Mouse (Mus musculus) MEL-GATA-1-ER (cell line): ENCODE data around the gene Myo10.

Experiments
- DNase-seq: peaks from one replicate; pipeline ENCODE4 v3.0.0-alpha.2; 2012; ENCODE audit warnings: low read depth; ENCODE audit errors: extremely low read depth

Gene Myo10

DNA sequence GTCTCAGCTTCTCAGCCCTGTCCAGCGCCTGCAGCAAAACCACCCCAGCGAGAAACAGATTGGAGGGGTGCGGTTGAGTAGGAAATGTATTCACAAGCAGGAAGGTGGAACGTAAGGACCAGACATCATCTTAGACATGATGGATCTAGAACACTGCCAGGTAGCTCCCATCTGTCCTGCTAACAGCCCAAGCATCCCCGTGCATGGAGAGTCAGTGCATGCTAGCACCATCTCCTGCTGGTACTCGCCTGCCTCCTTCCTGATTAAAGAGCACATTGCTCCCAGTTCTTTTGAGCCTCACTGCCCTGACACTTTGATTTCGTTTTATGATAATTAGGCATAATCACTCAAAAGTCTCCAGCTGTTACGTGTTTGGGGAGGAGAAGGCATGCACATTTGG, 96.9 kb downstream of the Myo10 start:
- DNase-seq = no peak

DNA sequence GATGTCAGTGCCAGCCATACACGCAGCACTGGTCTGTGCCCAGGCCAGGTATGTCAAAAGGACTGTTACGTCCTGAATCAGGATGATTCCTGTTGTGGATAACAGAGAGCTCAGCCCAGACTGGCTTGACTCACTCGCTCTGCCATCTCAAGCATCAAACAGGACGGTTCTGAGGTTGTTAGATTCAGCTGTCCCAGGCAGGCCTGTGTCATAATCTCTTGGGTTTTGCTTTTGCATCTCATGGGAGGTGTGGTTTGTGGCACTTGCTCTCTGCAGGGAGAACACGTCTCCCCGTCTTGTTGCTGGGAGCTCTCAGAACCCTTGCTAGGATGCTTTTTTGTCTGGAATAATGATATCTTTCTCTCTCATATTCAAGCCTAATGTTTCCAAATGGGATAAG, 97.9 kb downstream of the Myo10 start:
- DNase-seq = no peak

DNA sequence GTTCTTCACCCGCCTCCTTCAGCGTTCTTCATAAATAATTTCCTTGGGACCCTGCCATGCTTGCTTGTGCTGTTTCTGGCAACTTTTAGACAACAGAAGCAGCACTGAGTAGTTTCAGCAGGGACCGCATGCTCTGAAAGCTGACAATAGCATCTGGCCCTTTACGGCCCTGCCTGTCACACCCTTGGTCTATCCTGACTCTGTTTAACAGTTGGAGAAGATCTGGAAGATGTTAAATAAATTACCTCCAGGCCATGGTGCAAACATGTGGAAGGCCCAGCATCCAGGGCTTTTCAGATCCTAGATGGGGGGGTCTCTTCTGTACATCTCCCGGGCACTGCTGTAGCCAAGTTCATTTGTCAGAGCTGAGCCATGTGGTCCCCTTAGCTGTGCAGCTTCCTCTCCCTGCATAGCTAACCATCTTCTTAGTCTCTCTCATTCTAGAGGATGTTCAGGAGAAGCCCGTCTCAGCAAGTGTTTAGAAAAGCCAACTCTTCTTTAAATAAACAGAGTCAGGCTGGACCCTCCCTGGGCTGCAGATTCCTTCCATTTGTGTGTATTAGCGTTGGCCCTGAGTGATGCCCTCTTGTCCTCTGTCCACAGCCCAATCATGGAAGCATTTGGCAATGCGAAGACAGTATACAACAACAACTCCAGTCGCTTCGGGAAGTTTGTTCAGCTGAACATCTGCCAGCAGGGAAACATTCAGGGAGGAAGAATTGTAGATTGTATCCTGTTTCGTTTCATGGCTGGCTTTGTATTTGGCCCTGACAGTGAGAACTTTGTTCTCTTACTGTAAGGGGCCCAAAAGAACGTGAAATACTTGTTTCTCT, 101.2 kb downstream of the Myo10 start:
- DNase-seq = no peak

DNA sequence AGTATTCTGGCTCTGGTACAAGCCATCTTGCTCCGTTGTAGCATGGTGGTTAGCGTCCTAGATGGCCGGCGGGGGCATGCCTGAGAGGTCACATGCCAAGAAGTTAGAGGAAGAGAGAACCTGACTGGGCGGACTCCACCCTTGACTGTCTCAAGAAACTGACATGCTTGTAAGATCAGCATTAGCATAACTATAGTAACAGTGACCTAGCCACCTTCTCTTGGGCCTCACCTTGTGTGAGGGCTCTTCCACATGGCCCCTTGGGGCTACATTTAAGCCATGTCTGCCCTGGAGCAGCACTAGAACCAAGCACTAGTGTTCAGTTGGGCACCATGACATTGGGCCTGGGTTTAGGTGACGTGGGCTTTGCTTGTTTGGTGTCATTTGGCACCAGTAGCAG, 102.2 kb downstream of the Myo10 start:
- no peak for DNase-seq

DNA sequence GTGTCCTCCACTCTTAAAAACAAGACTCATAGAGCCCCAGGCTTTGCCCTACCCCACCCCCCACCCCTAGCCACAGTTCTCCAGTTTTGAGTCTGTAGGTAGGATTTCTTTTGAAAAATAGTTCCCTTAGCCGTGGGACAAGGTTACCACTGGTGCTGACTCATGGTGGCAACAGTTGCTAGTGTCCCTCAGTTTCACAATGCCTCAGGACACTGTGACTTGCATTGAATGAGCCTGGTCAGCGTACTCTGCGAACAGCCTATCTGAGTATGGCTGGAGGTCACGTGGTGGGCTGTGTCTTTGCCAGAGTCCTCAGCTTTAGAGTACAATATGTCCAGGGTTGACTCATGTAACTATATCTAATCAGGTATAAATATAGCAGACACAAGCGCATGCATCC, 104.5 kb downstream of the Myo10 start:
- DNase-seq = no peak

DNA sequence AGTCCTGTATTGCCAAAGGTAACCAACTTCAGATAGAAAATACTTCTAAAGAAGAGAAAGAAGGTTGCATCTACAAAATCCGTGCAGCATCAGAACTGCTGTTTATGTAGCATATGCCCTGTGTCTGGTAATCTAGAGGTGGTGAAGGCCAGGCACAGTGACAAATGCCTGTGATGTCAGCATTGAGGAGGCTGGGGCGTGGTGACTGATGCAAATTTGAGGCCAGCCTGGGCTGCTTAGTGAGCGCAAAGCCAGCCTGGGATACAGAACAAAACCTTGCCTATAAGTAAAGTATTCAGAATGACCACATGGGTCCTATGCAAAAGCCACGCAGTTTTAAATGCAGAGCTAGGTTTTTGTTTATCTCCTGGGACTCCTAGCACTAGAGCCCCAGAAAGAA, 106.2 kb downstream of the Myo10 start:
- no peak for DNase-seq

DNA sequence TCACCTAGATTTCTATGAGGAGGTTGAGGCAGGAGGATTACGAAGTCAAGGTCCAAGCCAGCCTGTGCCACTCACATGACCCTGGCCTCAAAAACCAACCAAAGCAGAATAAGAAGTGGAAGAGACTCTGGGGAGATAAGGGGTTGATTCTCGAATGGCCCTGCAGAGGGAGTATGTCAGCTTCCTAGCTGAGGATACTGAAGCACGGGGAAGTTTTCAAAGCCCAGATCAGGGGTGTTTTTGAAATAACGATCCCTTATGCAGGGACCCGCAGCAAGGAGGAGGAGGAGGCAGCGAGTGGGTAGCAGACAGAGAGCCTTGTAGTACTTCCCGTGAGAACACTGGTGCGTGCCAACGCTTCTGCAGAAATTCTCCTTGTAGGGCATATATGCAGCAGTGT, 108.7 kb downstream of the Myo10 start:
- no peak for DNase-seq

DNA sequence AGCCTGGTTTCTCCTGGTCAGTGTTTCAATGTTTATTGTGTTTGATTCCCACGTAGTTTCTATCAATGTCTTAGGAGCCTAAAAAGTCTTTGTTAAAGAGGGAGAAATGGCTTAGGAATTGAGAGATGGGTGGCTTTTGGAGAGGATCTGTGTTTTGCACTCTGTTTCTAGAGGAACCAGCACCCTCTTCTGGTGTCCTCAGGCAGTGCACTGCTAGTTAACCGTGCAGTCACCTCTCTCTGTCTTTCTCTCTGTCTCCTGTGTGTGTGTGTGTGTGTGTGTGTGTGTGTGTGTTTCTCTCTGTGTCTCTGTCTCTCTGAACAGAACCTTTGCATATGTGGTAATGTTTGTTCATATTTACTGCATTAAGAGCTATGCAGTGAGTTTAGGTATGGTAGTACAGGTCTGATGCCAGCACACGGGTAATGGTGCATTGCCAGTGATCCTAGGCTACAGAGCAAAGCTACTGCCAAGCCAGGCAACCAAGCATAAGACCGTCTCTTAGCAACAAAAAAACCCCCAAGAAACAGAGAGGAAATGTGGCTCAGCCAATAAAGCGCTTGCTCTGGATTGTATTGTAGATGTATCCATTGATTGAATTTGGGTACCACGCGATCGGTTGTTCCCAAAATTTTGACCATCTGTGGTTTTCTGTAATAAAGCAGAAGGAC, 110.6 kb downstream of the Myo10 start:
- DNase-seq = no peak

DNA sequence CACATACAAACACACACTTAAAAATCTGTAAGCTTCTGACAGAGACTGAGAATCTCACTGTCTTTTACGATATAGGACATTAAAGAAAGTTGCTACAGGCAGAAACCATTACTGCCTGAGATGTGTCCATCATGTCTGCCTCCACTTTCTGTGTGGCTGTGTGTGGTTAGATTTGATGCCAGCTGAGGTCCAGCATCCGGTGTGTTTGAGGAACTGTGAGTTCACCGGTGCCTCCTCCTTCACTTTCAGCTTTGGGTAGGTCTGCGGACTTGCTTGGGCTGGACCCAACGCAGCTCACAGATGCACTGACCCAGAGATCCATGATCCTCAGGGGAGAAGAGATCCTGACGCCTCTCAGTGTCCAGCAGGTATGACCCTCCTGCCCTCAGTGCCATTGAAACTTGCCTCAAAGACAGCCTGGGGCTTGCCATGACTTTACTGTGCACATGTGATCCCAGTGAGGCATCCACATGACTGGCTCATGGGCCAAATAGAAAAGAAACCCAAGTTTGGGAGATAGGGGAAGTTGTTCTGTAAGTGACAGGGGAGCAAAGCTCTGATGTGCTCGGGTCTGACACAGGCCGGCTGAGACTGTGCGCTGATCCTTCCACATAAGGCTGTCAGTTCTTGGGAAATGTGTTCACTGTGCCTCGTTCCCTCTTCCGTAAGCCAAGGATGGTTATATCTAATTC, 111.6 kb downstream of the Myo10 start:
- DNase-seq = no peak

DNA sequence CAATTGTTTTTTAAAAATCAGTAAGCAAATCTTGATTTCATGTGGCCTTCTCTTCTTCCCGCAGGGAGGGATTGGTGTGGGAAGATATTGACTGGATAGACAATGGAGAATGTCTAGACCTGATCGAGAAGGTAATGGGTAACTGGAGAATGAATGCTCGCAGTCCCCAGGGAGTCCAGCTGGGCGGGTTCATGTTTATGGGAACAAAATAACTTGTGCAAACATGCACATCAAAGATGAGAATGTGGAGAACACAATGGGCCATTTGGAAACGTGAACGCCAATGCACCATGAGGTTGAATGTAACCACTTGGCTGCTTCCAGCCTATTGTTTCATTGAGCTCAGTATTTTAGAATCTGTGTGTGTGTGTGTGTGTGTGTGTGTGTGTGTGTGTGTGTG, 114.2 kb downstream of the Myo10 start:
- DNase-seq = no peak

DNA sequence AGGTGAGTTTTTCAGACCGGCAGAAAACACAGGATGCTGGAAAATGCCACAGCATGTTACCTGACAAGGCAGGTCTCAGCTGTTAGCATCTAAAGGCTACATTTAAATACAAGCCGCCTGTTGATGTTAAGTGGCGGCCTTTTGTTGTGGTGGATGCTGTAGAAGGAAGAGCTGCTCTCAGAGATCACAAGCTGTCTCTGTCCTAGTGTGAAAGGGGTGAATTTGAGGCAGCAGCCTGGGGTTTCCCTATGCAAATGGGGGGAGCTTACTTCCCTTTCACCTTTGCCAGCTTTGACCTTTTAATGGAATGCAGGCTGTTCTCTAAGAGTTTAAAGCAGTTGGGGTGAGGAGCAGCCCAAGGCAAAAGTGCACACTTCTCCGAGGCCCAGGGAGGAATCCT, 117.9 kb downstream of the Myo10 start:
- no peak for DNase-seq

DNA sequence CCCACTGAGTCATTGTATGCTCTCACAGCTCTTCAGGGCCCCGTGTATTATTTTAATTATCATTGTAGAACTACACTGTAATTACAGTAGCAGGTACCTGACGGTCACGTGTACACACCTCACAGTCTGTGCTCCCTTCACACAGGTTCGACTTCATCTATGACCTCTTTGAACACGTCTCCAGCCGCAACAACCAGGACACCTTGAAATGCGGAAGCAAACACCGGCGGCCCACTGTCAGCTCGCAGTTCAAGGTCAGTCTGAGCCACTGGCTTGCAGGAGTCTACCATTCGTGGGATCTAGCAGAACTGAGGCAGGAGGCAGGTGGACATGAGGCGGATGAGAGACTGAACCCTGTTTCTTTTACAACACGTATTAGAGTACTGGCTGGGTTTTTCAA, 119.9 kb downstream of the Myo10 start:
- no peak for DNase-seq

DNA sequence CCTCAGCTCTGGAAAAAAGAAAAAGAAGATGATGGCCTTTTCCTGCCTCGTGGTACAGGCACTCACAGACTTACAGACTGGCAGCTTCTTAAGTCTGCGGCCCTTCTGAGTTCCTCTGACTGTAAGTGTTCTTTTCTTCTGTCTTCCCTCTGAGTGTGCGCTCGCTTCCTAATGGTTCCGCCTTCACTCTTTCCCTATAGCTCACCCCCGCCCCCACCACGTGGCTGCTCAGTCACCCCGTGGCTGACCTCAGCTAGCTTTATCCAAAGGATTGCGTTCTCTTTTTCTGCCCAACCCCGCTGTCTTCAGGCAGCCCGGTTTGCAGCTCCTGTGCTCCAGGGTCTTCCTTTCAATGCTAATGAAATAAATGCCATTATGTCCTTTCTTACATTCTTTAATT, 129.2 kb downstream of the Myo10 start:
- DNase-seq = no peak

DNA sequence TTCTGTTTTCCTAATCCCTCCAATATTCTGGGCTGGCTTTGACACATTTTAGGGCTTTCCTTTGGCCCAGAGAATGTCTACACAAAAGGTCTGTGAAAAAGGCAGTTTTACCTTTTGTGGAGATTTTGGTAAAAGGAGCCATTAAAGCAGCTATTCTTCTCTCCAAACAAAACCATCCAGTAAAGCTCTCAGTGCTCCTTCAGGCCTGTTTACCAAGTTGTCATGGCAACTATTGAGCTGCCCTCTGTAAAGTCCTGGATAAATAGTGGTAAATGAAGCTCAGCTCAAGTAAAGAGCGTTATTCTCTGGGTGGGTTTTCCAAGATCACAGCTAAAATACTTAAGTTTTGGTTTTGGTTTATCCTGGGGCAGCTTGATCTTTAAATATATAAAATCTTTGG, 130.3 kb downstream of the Myo10 start:
- DNase-seq = no peak

DNA sequence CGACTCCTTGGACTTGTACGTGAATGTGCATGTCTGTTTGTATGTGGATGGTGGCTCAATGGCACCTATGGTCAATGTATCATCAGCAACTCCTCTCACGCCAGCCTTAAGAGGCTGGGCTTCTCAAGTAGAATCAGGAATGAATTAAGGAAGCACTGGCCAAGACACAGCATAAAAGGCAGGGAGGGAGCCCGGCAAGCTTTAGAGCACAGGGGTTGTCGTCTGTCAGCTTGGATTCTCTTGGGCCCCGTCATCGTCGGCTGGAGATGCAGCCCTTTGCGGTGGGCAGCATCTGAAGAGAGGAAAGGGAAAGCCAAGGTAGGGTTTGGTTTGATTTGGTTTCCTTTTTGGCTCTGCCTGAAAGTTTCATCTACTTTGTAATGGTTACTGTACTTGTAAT, 130.7 kb downstream of the Myo10 start:
- no peak for DNase-seq

DNA sequence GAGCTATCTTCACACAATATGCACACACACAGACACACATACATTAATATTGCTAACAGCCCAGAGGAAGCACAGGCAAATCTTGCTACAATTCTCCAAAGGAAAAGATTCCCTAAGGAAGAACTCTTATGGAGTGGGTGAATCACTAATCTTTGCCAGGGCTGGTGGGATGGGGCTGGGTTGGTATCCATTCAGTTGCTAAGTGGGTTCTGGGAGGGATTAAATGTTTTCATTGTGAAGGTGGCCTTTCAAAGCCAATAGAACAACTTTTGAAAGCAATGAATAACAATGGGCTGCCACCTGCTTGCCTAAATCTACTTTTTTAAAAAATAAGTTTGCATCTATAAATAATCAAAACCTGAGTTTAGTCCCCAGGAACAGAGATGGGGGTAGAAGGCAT, 131.6 kb downstream of the Myo10 start:
- DNase-seq = no peak

DNA sequence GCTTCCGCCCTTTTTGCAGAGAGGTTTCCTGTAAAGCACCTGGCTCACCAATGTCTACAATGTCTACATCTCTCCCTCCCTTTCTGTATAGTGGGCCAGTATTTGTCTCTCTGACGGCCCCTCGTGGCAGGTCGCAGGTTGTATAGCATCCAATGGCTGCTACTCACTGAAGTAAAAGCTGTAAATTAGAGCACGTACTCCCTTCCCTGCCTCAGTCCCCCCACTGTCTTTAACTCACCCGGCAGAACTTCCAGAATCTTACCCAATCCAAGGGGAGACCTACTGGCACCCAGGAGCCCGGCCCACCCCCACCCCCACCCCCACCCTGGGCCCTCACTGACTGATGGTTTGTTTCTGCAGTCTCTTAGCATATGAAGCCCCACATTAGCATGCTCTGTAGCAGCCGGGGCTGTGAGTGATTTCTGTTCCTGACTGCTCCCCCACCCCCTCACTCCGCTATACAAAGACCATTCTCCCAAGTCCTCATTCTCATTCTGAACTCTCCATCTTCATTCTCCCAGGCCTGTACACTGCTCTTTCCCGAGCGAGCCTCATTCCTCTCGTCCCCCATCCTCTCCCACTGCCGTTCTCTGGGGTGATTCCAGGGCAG, 132.1 kb downstream of the Myo10 start:
- DNase-seq = no peak

DNA sequence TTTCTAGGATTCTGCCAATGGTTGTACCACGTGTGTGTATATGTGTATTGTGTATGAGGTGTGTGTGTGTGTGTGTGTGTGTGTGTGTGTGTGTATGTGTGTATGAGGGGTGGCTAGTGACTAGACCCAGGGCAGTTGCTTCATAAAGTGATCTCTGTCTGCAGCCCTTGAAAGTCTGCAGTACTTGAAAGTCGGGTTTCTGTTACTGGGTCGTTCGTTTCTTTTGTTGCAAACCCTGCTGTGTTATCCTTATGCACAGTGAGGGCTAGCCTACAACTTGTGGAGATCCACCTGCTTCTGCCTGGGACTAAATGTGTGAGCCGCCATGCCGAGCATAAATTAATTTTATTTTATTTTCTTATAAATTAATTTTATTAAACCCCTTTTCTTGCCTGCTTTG, 133.2 kb downstream of the Myo10 start:
- DNase-seq = no peak

DNA sequence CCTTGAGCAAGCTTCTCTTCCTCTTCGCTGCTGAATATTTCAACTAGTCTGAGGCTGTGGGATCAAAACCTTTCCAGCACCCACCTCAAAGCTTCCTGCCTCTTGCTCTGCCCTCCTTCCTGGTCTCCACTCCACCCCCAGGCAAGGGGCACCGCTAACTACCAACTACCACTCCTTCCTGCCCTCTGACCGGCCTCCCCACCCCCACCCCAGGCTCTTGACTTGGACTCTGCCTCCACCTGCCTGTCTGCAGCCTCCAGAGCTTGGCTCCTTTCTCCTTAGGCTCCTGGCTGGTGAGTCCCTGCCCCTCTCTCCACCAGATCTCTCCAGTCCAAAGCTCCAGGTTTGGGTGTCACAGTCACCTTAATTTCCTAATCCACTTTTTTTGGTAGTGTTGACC, 133.7 kb downstream of the Myo10 start:
- DNase-seq = no peak

DNA sequence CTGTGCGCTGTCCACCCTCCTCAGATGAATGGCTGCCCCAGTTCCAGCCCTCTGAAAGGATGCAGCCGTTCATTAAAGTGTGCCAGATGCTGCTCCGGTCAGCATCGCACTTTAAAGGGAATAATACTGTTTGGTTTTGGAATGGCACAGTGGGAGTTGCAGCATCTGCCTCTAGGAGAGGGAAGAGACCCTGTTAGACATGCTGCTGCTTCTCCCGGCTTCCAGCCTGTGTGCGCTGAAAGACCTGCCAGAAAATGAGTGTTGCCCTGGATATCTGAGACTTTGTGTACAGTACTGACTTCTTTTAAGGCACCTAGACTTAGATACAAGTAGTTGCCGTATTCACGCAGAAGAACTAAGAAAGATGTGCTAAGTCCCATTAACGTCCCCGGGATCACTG, 135.7 kb downstream of the Myo10 start:
- DNase-seq = no peak

DNA sequence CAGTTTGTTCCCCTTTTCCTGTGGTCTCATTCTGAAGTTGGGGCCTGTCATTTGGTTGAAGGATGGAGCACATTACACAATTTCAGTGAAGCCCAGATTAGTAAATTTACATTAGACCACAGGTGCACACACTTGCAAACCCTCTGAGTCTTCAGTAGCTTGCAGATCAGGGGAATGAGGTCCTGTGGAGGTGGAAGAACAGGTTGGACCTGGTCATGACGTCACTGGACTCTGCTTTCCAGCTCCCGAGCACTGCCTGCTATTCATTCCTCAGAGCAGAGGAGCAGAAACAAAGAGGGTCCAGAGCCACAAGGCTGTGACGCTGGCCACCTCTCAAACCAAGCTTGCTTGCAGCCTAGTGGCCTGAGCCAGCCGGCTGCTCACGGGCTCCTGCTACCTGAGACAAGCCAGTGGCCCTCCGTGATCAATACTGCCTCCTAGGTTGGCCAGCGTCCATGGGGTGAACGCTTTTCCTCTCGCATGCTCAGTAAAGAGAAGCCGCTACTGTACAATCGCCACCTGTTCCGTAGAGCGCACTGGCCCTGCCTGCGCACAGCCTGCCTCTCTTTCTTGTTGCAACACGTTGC, 136.3 kb downstream of the Myo10 start:
- DNase-seq = no peak

DNA sequence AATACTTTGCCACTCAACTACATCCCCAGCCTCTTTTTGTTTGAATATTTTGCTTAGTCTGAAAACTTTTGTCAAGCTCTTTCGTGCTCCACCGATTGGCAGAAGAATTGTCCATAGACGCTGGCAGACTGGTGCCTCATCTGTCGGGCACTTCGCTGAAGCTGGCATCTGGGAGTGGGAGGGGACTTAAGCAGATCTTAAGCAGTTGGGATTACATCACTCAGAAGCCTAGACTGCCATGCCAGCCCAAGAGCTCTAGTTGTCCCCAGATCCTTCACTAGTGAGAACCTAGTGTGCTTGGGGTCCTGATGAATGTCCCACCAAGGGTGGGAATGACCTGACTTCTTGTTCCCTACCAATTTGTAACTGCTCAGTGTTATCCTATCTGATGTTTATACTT, 138.0 kb downstream of the Myo10 start:
- no peak for DNase-seq
